Mouse (Mus musculus): ENCODE data around the gene Vmn2r22.
"Not testable (repeated sequence)": the region's sequence is repeated elsewhere in the genome, so short reads cannot be mapped to it uniquely, and the experiment has no call there.

Vmn2r22 gene

DNA sequence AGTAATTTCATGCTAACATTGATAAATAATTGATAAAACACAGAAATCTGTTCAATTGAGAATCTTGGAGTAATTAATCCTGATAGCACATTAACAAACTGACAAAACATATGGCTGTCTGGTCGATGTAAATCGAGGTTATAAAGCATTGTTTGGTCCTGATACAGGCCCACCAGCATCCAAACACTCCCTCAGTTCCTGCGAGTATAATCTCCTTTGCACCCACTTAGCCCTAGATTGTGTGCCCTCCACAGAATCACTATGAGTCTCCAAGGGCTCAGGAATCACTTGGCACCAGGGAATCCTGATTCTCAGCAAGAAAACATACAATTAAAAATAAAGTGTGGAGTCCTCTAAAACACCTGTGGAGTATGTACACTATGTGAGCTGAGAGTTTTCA lies at the start of gene Vmn2r22:
TSS of gene Vmn2r22 (minus strand) at position 101 of the 400 bp plus-strand sequence.
- not testable (repeated sequence) for DNase-seq (ENCODE audit: low read depth, low spot score)

DNA sequence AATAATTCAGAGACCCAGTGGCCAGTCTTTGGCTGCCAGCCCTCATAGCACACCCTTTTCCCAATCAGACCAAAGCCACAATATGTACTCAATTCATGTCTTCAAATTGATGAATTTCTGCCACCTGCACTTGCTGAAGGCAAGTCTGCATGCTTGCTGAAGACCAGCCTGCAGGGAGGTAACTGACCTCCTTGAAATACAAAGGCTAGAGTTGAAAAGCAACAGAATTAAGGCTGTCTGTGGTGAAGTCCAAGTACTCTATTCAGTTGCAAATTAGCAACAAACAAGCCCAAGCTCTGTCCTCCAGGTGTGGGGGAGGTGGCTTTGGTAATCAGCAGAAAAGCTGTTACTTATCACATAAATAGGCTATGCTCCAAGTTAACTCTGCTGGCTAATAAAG lies 46.7 kb upstream of the Vmn2r22 start:
- DNase-seq (ENCODE audit: low read depth, low spot score): no peak

DNA sequence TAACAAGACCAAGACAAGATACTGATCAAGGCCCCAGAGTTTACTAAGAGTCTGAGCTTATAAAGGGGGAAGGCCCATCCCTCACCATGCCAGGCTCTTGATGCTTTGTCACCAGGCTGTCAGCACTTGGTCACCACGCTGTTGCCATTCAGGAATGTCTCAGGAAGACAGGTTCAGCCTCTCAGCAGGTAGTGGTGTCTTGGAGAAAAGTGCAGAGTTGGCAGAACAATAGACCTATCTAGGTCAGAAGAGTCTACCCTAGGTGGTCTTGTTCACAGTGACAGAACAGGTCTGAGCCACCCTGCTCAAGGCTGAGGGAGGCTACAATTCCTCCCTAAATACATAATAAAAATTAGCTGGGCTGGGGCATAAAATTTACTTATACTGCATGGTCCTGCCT lies 46.1 kb upstream of the Vmn2r22 start:
- not testable (repeated sequence) for DNase-seq (ENCODE audit: low read depth, low spot score)

DNA sequence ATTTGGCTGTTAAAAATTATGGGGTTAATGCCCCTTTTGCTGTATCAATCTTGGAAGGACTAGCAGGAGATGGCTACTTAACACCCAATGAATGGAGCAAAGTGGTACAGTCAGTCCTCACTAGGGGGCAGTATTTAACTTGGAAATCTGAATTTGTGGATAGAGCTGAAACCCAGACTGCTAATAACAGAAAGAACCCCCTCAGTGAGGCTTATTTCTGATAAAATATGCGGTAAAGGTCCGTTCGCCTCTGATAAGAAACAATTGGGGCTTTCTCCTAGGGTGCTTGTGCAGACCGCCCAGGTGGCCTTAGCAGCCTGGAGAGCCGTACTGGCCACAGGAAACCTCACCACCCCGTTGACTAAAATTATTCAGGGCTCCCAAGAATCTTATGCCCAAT lies 6.5 kb upstream of the Vmn2r22 start:
- DNase-seq (ENCODE audit: low read depth, low spot score): no peak

DNA sequence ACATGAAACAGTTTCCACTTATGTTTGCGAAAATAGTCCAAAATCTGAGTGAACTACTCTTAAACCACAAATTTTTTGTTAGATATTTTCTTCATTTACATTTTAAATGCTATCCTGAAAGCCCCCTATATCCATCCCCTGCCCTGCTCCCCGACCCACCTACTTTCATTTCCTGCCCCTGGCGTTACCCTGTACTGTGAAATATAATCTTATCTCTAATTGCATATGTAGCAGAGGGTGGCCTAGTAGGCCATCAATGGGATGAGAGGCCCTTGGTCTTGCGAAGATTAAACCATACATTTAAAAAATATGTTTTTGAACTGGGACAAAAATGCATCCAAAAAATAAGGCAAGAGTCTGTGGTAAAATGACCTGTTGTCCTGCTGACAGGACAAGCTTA lies 11.1 kb downstream of the Vmn2r22 start:
- DNase-seq (ENCODE audit: low read depth, low spot score): not testable (repeated sequence)

DNA sequence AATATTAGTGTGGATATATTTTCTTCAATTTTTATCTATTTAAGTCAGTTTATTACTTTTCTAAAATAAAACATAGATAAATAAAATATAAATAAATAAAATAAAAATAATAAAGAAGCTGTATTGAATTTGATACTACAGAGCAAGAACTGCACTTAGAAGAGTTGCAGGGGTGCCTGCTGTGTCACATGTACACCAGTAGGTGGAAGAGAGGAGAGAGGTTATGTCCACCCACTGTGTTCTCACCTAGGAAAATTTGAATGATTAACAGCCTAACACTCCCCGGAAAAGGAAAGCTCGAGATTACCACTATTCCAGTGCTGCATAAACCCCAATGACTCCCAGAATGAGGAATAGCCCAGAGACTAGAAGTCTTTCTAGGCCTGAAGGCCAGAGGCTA lies 26.7 kb downstream of the Vmn2r22 start:
- DNase-seq (ENCODE audit: low read depth, low spot score): not testable (repeated sequence)

DNA sequence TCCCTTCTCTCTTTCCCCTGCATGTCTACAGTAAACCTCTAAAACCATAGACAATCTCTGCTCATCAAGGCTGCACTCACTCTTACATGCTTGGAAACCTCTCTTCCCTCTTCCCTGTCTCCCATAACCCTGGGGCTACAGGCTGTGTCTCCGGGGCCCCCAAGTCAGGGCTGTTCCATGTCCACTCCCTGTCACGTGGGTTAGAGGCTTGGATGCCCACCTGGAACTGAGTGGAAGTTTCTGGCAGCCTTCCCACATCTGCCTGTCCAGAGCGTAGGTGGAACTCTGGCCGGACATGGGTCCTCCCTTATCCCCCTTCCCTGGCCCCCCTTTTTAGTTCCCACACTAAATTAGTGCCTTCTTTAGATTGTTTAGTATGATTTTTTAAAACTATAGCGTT lies 62.2 kb downstream of the Vmn2r22 start:
- not testable (repeated sequence) for DNase-seq (ENCODE audit: low read depth, low spot score)

DNA sequence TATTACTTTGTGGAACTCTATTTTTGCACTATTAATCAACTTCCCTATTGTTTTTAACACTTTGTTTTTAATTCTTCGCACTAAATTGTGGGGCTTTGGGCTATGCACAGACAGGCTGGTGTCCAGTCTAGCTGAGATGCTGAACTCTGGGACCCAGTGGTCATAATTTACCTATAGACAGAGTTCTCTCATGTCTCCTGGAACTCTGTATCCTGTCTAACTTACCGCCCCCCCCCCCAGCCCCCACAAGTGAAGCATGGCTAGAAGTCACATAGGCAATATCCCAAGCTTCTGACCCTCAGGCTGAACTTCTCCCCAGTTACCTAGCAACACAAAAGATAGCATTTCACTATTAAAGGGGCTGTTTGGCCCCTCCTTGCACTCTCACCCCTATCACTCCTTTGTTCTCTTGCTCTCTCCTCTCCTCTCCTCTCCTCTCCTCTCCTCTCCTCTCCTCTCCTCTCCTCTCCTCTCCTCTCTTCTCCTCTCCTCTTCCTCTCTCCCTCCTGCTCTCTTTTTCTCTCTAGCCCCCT lies 62.7 kb downstream of the Vmn2r22 start:
- DNase-seq (ENCODE audit: low read depth, low spot score): not testable (repeated sequence)

DNA sequence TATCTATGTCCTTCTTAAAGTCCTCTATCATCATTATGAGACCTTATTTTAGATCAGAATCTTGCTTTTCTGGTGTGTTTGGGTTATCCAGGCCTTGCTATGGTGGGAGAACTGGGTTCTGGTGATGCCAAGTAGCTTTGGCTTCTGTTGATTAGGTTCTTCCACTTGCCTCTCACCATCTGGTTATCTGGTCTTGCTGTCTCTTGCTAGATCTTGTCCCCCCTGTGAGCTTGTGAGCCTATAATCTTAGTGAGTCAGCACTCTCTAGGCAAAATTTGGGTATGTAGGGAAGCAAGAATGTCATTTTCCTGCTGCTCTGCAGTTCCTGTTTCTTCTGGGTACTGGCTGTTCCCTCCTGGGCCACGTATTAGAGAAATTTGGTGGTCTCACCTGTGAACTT lies 66.5 kb downstream of the Vmn2r22 start:
- DNase-seq (ENCODE audit: low read depth, low spot score): not testable (repeated sequence)

DNA sequence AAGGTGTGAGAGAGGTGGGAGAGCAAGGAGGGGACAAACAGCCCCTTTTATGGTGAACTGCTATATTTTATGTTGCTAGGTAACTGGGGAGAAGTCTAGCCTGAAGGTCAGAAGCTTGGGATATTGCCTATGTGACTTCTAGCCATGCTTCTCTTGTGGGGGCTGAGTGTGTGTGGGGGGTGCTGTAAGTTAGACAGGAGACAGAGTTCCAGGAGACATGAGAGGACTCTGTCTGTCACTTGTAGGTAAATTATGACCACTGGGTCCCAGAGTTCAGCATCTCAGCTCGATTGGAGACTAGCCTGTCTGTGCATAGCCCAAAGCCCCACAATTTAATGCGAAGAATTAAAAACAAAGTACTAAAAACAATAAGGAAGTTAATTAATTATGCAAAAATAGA lies 75.8 kb downstream of the Vmn2r22 start:
- DNase-seq (ENCODE audit: low read depth, low spot score): not testable (repeated sequence)
